Mouse (Mus musculus) testis, adult 2 months (tissue): Measurements from ENCODE around the gene Dnaic2. TPM values are rescaled to one million over a fixed set of nuclear protein-coding genes. Genes with fewer than 3 reads are reported as not detected.

Experiments
- H3K27ac ChIP-seq: fragments of 200-500 bp; 2 replicates; pipeline ENCODE4 v1.5.1; 2012; ENCODE audit warnings: low read depth, low read length; ENCODE audit not compliant: control insufficient read depth, insufficient read depth
- H3K27me3 ChIP-seq: fragments of 200-500 bp; 2 replicates; pipeline ENCODE4 v1.6.1; 2012; ENCODE audit warnings: mild to moderate bottlenecking, low read length, moderate library complexity; ENCODE audit not compliant: control insufficient read depth, insufficient read depth
- H3K36me3 ChIP-seq: fragments of 200-500 bp; 2 replicates; pipeline ENCODE4 v1.6.1; 2012; ENCODE audit warnings: mild to moderate bottlenecking, low read length; ENCODE audit not compliant: control insufficient read depth, insufficient read depth
- H3K4me1 ChIP-seq: fragments of 200-500 bp; 2 replicates; pipeline ENCODE4 v1.6.1; 2012; ENCODE audit warnings: low read length; ENCODE audit not compliant: control insufficient read depth, insufficient read depth
- H3K4me3 ChIP-seq: fragments of 200-500 bp; 2 replicates; pipeline ENCODE4 v1.5.1; 2012; ENCODE audit warnings: low read depth, mild to moderate bottlenecking, low read length, moderate library complexity, mixed read lengths; ENCODE audit not compliant: control insufficient read depth
- CTCF ChIP-seq: fragments of 200-500 bp; IDR thresholded peaks from 2 replicates; pipeline ENCODE4 v1.5.1; 2012; ENCODE audit warnings: low read depth, mild to moderate bottlenecking, inconsistent platforms, low read length, moderate library complexity; ENCODE audit not compliant: control insufficient read depth, insufficient read depth, insufficient replicate concordance
- POLR2A ChIP-seq: fragments of 200-500 bp; IDR thresholded peaks from 2 replicates; pipeline ENCODE4 v1.6.1; 2012; ENCODE audit warnings: low read depth, mild to moderate bottlenecking, inconsistent platforms, low read length, moderate library complexity; ENCODE audit not compliant: control insufficient read depth
- polyA plus RNA-seq: library from polyadenylated mRNA; depleted of rRNA; stranded (reverse); fragments of >200 nt; gene quantifications from 2 replicates; pipeline ENCODE4 v1.2.3, GENCODE M21; 2012

The Dnaic2 gene
- polyA plus RNA-seq, 1 experiment, result 57.5 TPM

DNA sequence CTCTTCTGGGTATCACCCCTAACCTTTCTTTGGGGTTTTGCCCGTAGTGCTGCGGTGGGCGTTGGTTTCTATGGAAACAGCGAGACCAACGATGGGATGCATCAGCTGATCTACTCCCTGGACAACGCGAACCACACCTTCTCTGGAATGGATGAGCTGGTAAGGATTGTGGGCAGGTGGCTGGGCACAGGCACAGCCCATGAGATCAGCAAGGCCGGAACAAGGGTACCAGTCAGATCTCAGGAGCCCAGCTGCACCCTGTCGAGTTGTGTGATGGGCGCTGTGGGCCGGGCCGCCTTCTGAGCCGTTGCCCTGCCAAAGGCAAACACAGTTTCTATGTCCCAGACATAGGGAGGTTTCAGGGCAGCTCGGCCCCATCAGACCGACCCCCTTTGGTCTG lies 37.0 kb upstream of the Dnaic2 start:
- Histone ChIP-seq H3K36me3 (no peaks in the 10 kb centered on the region), H3K27ac (no peak overlapping the region), H3K4me1 (no peaks in the 10 kb centered on the region; the same call in 1 of the 2 replicates), H3K27me3 (no peaks in the 10 kb centered on the region), H3K4me3 (no peak overlapping the region)
- TF ChIP-seq POLR2A (no peak), CTCF (no peak)

DNA sequence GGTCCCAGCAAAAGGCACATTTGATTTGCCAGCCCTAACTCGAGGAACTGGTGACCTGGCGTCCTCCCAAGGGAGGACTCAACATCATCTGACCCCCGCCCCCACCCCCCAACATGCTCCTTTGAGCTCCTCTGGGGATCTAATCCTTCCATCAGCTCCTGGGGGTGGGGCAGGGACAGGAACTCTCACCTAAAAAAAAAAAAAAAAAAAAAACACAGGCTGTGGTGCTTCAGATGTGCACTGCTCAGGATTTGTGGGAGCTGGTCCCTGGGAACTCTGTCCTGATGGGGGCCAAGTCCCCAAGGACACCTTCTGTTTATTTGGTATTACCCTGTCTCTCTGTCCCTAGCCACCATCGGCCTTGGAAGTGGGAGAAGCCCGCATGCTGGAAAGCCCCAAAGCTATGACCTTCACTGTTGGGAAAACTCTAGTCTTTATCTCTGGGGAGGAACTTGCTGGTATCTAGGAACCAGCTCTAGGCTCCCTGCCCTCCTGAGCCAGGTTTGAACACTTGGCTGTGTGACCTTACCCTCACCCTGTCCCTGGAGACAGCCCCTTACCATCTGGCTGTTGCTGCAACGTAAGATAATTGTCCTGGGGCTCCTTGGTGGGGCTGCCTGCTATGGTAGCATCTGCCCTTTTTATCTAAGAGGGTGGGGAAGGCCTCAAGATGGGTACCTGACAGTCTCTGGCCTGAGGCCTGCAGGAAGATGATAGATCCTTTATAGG lies 35.6 kb upstream of the Dnaic2 start:
- no peak overlapping the region for H3K4me3 ChIP-seq
- no peaks in the 10 kb centered on the region; the same call in 1 of the 2 replicates for H3K4me1 ChIP-seq
- H3K36me3 ChIP-seq, result no peaks in the 10 kb centered on the region
- no peak overlapping the region for H3K27ac ChIP-seq
- H3K27me3 ChIP-seq, result no peaks in the 10 kb centered on the region
- TF ChIP-seq POLR2A, result no peak
- no peak for TF ChIP-seq CTCF

- Histone ChIP-seq H3K4me3 (no peak overlapping the region), H3K4me1 (no peaks in the 10 kb centered on the region; the same call in 1 of the 2 replicates), H3K27ac (no peak overlapping the region), H3K36me3 (no peaks in the 10 kb centered on the region), H3K27me3 (no peaks in the 10 kb centered on the region)
- TF ChIP-seq CTCF (no peak), POLR2A (no peak)
Observed at GRCm38 (mm10) chr11:114692601-114693000, 34.6 kb upstream of the Dnaic2 start.

DNA sequence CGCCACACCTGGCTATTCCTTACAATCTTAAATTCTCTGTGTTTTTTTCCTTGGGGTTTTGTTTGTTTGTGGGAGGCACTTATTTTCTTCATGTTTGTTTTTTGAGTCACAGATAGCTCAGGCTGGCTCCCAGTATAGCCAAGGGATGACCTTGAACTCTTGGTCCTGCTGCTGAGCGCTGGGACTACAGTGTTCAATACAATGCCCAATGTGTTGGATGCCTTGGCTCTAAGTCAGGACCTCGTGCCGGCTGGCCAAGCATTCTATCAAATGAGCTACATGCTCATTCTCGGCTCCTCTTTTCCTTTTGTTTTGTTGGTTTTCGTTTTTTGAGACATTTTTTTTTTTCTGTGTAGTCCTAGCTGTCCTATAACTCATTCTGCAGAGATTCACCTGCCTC lies 33.8 kb upstream of the Dnaic2 start:
- Histone ChIP-seq H3K4me1 (no peaks in the 10 kb centered on the region; the same call in 1 of the 2 replicates), H3K27ac (no peak overlapping the region), H3K4me3 (no peak overlapping the region), H3K36me3 (no peaks in the 10 kb centered on the region), H3K27me3 (no peaks in the 10 kb centered on the region)
- TF ChIP-seq CTCF (no peak), POLR2A (no peak)

- TF ChIP-seq CTCF, result no peak
- no peak for TF ChIP-seq POLR2A
- no peaks in the 10 kb centered on the region; the same call in 1 of the 2 replicates for H3K4me1 ChIP-seq
- H3K27me3 ChIP-seq, result no peaks in the 10 kb centered on the region
- H3K27ac ChIP-seq, result no peak overlapping the region
- no peak overlapping the region for H3K4me3 ChIP-seq
- no peaks in the 10 kb centered on the region for H3K36me3 ChIP-seq
Observed at GRCm38 (mm10) chr11:114694451-114694850, 32.8 kb upstream of the Dnaic2 start.

DNA sequence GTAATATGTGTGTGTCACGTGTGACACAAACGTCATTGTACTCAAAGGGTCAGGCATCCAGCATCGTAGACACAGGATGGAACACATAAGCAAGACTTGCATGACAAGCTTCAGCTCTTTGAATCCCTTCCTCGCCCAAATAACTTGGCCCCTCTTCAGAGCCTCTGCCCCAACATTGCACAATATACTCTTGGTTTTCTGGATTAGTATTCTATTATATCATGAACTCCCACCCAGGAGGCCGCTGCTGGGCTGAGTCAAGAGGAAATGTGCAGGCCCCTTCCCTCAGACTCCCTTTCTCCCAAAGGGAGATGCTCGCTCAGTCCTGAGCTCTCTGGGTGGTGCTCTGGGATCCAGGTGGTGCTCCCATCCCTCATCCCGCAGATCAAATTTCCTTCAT lies 28.7 kb upstream of the Dnaic2 start:
- H3K4me1 ChIP-seq, result no peaks in the 10 kb centered on the region
- H3K36me3 ChIP-seq, result no peaks in the 10 kb centered on the region
- no peak overlapping the region for H3K27ac ChIP-seq
- no peak overlapping the region for H3K4me3 ChIP-seq
- H3K27me3 ChIP-seq, result no peaks in the 10 kb centered on the region
- TF ChIP-seq POLR2A, result no peak
- no peak for TF ChIP-seq CTCF

DNA sequence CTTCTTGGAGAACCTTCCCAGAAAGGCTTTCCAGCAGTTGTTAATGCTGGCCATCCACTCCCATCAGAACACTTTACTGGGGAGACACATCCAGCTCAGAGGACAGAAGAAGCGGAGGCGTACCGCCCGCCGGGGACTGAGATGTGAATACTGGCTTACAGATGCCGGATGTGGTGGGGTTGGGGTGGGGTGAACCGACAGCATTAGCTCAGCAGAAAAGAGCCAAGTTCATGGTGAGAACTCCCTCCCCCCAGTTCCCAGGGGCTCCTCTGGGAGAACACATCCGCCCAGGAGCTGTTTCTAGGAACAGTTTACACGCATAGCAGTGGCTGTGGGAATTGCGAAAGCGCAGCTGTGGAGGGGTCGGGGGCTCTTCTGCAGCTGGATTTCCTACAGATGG lies 27.7 kb upstream of the Dnaic2 start:
- H3K27me3 ChIP-seq, result no peaks in the 10 kb centered on the region
- no peak overlapping the region for H3K4me3 ChIP-seq
- no peaks in the 10 kb centered on the region for H3K4me1 ChIP-seq
- no peak overlapping the region for H3K27ac ChIP-seq
- TF ChIP-seq CTCF (no peak), POLR2A (no peak)
- H3K36me3 ChIP-seq, result no peaks in the 10 kb centered on the region

DNA sequence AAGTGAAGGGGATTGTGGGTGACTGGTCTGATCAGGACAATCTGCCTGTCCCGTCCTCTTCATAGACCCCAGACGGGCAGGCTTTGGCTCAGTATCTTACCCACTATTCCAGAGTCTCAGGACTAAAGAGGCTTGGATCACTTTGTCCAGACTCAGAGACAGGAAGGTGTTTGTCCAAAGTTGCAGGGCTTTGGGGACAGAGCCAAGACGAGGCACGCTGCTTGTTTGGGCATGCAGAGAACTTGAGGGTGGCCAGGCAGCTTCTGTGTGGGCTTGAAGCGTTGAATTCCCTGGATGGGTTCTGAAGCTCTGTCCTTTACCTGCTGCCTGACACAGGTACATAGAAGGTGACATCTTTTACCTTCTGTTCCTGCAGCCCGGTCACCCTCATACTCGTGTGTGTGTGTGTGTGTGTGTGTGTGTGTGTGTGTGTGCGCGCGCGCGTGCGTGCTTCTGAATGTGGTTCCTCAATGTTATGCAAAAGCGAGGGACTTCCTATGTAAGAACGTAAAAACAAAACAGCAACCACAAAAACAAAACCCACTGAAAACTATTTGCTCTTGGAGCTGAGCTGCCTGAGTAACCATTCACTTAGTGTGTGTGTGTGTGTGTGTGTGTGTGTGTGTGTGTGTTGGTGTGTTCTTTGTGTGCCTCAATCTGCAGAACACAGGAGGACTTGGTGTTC lies 24.8 kb upstream of the Dnaic2 start:
- Histone ChIP-seq H3K4me3 (no peak overlapping the region), H3K27me3 (no peaks in the 10 kb centered on the region), H3K36me3 (no peaks in the 10 kb centered on the region), H3K27ac (no peak overlapping the region), H3K4me1 (no peaks in the 10 kb centered on the region)
- TF ChIP-seq POLR2A (no peak), CTCF (no peak)
